Mouse (Mus musculus) c-Kit-positive CD71-negative TER-119-negative erythroid progenitor cells, embryonic 14.5 days (primary cell): ENCODE data around the gene Trnt1.

Experiments
- DNase-seq: peaks from one replicate; pipeline ENCODE4 v3.0.0-alpha.2; 2013; ENCODE audit warnings: low read depth

The Trnt1 gene

DNA sequence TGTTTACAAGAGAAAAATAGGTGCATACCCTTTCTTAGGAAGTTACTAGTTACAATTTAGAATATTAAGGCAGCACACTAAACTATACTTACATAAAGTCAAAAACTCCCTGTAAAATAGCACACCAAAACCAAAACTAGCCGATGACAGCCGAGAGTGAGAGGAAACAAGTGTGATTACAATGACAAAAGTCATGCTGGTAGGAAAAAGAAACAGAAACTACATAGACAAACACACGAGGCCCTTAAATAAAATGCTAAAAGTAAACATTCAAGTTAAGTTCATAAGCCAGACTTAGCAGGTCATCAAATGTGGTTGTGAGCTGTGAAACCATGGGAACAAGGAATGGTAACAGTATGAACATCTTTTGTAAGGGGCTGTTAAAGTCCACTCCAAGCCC is 18.2 kb downstream of the Trnt1 start:
- DNase-seq, result no peak

- DNase-seq, result no peak
Measured at GRCm38 (mm10) chr6:106791429-106791828, 22.5 kb downstream of the Trnt1 start.

DNA sequence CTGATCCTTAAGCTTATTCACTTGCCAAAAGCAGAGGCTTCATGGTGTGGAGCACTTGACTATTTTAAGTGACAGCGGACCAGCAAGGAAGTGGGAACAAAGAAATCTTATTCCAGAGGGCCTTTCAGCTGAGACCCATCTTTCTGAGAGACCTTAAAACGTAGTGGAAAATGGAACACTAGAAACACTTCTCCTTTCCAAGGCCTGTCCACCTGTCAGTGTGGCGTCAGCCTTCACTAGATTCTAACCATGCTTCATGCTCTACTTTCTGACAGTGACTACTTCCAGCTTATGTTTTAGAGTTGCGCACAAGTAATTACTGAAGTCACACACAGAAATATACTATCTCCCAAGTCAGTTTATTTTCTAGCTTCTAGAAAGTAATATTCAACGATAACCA is 23.6 kb downstream of the Trnt1 start:
- DNase-seq, result no peak

GRCm38 (mm10) chr6:106793088-106793487 is 24.2 kb downstream of the Trnt1 start:
- no peak for DNase-seq

- no peak for DNase-seq
Measured at GRCm38 (mm10) chr6:106793621-106794020, 24.7 kb downstream of the Trnt1 start.

DNA sequence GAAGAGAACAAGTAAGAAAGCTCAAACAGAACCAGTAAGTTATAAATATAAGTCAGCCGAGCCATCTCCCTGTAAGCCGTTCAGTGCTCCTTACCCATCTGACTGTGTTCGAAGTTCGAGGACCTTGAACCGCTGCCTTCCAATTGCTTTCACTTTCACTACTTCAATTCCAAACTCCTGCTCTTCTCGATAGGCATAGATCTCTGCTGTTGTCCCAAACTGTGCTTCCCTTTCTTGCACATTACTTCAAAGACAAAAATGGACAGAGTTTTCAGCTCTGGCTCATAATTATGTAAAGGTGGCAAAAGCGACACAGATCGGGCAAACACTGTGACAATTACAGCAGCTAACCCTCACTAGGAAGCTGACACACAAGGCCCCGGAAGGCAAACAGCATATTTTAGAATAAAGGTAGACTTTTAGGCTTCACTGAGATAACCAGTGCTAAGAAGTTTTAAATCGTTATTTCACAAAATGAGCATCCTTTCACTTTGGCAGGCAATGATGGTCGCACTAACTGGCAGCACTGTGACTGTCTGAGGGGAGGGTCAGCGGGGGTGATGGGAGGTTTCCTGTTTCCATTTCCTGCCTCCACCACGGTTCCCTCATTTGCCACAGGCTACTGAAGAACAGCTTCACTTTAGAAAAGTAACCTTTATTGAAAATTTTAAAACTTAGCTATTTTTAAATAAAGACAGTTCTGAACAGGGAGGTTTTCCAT is 25.3 kb downstream of the Trnt1 start:
- no peak for DNase-seq

GRCm38 (mm10) chr6:106799333-106800226 is 30.7 kb downstream of the Trnt1 start, which contains the start of gene Crbn:
Gene Crbn (minus strand): TSS chr6:106800077.
- DNase-seq, result peak; percentile 77

- no peak for DNase-seq
Measured at GRCm38 (mm10) chr6:106800227-106800557, 31.3 kb downstream of the Trnt1 start.

DNA sequence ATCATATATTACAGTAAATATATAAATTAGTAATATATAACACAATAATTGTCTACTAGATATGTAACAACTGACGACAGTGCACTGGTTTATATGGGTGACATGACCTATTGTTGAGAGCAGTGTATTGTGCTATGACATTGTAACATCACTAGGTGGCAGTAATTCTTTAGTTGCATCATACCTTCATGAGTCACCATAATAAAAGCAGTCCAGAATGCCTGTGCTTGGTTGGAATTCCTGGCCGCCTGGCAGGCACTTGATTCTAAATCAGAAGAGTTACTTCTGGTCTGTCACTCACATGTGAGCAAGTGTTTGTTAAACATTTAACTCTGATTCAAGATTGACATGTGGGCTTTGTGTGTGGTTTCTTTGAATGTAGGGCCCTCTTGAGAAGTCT is 36.0 kb downstream of the Trnt1 start:
- DNase-seq, result no peak

GRCm38 (mm10) chr6:106809161-106809560 is 40.2 kb downstream of the Trnt1 start:
- no peak for DNase-seq

GRCm38 (mm10) chr6:106810686-106811085 is 41.8 kb downstream of the Trnt1 start:
- no peak for DNase-seq

DNA sequence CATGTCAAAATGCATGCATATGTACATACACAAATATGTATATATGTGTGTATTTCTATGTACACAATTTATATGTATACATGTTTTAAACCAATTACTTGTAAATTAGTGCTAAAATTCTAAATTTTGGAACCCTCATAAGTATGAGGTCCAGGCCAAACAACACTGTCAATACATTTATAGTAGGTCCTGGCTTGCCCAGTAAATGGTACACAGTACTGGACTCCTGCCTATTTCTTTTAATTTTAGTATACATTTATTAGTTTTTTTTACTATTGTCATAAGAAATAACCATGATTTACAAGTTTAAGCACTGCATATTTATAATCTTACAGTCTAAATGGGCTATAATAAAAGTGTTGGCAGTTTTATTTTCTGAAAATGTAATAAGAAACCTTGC is 50.3 kb downstream of the Trnt1 start:
- no peak for DNase-seq

- DNase-seq, result no peak
Measured at GRCm38 (mm10) chr6:106819906-106820305, 51.0 kb downstream of the Trnt1 start.

DNA sequence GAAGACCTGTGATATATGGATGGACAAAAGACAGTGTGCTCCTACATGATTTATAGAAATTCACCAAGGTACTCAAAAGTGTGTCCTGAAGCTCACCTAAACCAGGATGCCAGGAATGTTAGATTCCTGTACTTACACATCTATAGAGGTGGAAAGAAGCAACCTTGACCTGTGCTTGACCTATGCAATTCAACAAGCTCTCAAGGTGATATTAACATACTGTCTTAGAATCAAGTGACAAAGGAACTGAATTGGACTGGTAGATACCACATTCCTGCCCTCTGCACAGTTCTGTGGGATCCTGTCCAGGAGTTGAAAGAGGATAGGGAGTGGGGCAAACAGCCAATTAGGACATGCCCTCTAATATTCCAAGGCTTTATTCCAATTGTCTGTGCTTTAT is 51.6 kb downstream of the Trnt1 start:
- DNase-seq, result no peak

- DNase-seq, result no peak
Measured at GRCm38 (mm10) chr6:106822329-106822728, 53.4 kb downstream of the Trnt1 start.
